Mouse (Mus musculus): ENCODE results near the gene Mknk2. TPM values are rescaled to one million over a fixed set of nuclear protein-coding genes. Genes with fewer than 3 reads are reported as not detected.

Gene Mknk2
- polyA plus RNA-seq, 1 experiment from 2014 or later = 71.3 TPM

- Histone ChIP-seq H3K4me2 (replicated peaks; ENCODE audit: low read depth, low read length) (no peak overlapping the region), H3K4me1 (ENCODE audit: control insufficient read depth, insufficient read depth, low read length) (peaks cover 2% of the 10 kb centered on the region; the same call in 1 of the 2 replicates), H3K9ac (replicated peaks; ENCODE audit: low read depth, low read length) (no peak overlapping the region), H3K4me3 (ENCODE audit: low read depth, low read length) (no peak overlapping the region), H3K9me3 (ENCODE audit: control insufficient read depth, low read depth, low read length) (no peaks in the 10 kb centered on the region), H3K36me3 (ENCODE audit: control insufficient read depth, insufficient read depth, low read length) (peaks cover 21% of the 10 kb centered on the region; the same call in 1 of the 2 replicates), H3K27me3 (ENCODE audit: control insufficient read depth, insufficient read depth, low read length) (no peaks in the 10 kb centered on the region), H3K27ac (ENCODE audit: low read length) (no peak overlapping the region)
- ATAC-seq (ENCODE audit: insufficient number of reproducible peaks, insufficient read depth, low FRiP score, low read depth) = 0 out of 2 replicates have a peak, but pooled peaks have one; percentile 38
- WGBS = 62% methylated on average over 6 of the region's 6 CpGs
Observed at GRCm38 (mm10) chr10:80684214-80684613, 6.3 kb upstream of the Mknk2 start.

- ATAC-seq (ENCODE audit: insufficient number of reproducible peaks, insufficient read depth, low FRiP score, low read depth) = no peak
- 97% methylated on average over 1 of the region's 1 CpGs for WGBS
Observed at GRCm38 (mm10) chr10:80683647-80684046, 5.7 kb upstream of the Mknk2 start.

GRCm38 (mm10) chr10:80682003-80682402, 4.1 kb upstream of the Mknk2 start:
- 95% methylated on average over 6 of the region's 6 CpGs for WGBS
- H3K4me3 ChIP-seq (ENCODE audit: low read depth, low read length) = no peak overlapping the region
- H3K27ac ChIP-seq (ENCODE audit: low read length) = no peak overlapping the region
- no peak for ATAC-seq (ENCODE audit: insufficient number of reproducible peaks, insufficient read depth, low FRiP score, low read depth)
- no peaks in the 10 kb centered on the region for H3K27me3 ChIP-seq (ENCODE audit: control insufficient read depth, insufficient read depth, low read length)
- no peaks in the 10 kb centered on the region for H3K9me3 ChIP-seq (ENCODE audit: control insufficient read depth, low read depth, low read length)
- H3K4me2 ChIP-seq (replicated peaks; ENCODE audit: low read depth, low read length) = no peak overlapping the region
- H3K36me3 ChIP-seq (ENCODE audit: control insufficient read depth, insufficient read depth, low read length) = peaks cover 17% of the 10 kb centered on the region; the same call in 1 of the 2 replicates
- no peak overlapping the region for H3K9ac ChIP-seq (replicated peaks; ENCODE audit: low read depth, low read length)
- H3K4me1 ChIP-seq (ENCODE audit: control insufficient read depth, insufficient read depth, low read length) = peaks cover 24% of the 10 kb centered on the region

More at GRCm38 (mm10) chr10:80683647-80684046, 5.7 kb upstream of the Mknk2 start:
- peaks cover 21% of the 10 kb centered on the region; the same call in 1 of the 2 replicates for H3K36me3 ChIP-seq (ENCODE audit: control insufficient read depth, insufficient read depth, low read length)
- no peaks in the 10 kb centered on the region for H3K9me3 ChIP-seq (ENCODE audit: control insufficient read depth, low read depth, low read length)
- H3K27me3 ChIP-seq (ENCODE audit: control insufficient read depth, insufficient read depth, low read length) = no peaks in the 10 kb centered on the region
- peaks cover 8% of the 10 kb centered on the region; the same call in 1 of the 2 replicates for H3K4me1 ChIP-seq (ENCODE audit: control insufficient read depth, insufficient read depth, low read length)
- no peak overlapping the region for H3K4me3 ChIP-seq (ENCODE audit: low read depth, low read length)
- no peak overlapping the region for H3K27ac ChIP-seq (ENCODE audit: low read length)
- H3K4me2 ChIP-seq (replicated peaks; ENCODE audit: low read depth, low read length) = no peak overlapping the region
- H3K9ac ChIP-seq (replicated peaks; ENCODE audit: low read depth, low read length) = no peak overlapping the region

DNA sequence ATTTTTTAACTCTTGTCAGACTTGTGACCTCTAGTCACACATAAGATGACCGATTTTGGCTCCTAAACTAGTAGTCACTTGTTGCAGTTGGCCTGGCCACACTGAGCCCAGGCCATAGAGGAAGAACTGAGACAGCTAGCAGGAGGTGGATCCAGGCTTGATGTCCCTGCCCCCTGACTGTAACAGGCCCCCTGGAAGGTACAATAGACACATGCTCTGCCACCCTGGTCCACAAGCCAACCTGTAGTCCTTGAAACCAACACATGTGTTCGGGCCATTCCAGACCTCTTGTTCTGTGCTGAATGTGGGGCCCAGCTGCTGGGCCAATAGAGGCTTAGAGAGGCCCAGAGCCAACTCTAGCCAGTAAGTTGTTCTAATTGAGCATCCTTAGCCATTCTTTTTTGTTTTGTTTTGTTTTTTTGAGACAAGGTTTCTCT, 2.4 kb upstream of the Mknk2 start:
- Histone ChIP-seq H3K36me3 (ENCODE audit: control insufficient read depth, insufficient read depth, low read length) (no peaks in the 10 kb centered on the region; the same call in 1 of the 2 replicates), H3K4me3 (ENCODE audit: low read depth, low read length) (no peak overlapping the region), H3K9ac (replicated peaks; ENCODE audit: low read depth, low read length) (no peak overlapping the region), H3K27me3 (ENCODE audit: control insufficient read depth, insufficient read depth, low read length) (no peaks in the 10 kb centered on the region), H3K27ac (ENCODE audit: low read length) (no peak overlapping the region), H3K4me1 (ENCODE audit: control insufficient read depth, insufficient read depth, low read length) (peaks cover 25% of the 10 kb centered on the region), H3K9me3 (ENCODE audit: control insufficient read depth, low read depth, low read length) (no peaks in the 10 kb centered on the region), H3K4me2 (replicated peaks; ENCODE audit: low read depth, low read length) (no peak overlapping the region)
- ATAC-seq (ENCODE audit: insufficient number of reproducible peaks, insufficient read depth, low FRiP score, low read depth) = no peak
- WGBS = 80% methylated on average over 2 of the region's 2 CpGs

GRCm38 (mm10) chr10:80679556-80680259, 1.8 kb upstream of the Mknk2 start:
- no peak for ATAC-seq (ENCODE audit: insufficient number of reproducible peaks, insufficient read depth, low FRiP score, low read depth)
- Histone ChIP-seq H3K27me3 (ENCODE audit: control insufficient read depth, insufficient read depth, low read length) (no peaks in the 10 kb centered on the region), H3K9me3 (ENCODE audit: control insufficient read depth, low read depth, low read length) (no peaks in the 10 kb centered on the region), H3K27ac (ENCODE audit: low read length) (no peak overlapping the region; the same call in 1 of the 2 replicates), H3K4me2 (replicated peaks; ENCODE audit: low read depth, low read length) (no peak overlapping the region), H3K4me3 (ENCODE audit: low read depth, low read length) (no peak overlapping the region), H3K4me1 (ENCODE audit: control insufficient read depth, insufficient read depth, low read length) (peaks cover 30% of the 10 kb centered on the region), H3K36me3 (ENCODE audit: control insufficient read depth, insufficient read depth, low read length) (no peaks in the 10 kb centered on the region; the same call in 1 of the 2 replicates), H3K9ac (replicated peaks; ENCODE audit: low read depth, low read length) (no peak overlapping the region; the same call in 1 of the 2 replicates)
- 59% methylated on average over 9 of the region's 9 CpGs for WGBS

DNA sequence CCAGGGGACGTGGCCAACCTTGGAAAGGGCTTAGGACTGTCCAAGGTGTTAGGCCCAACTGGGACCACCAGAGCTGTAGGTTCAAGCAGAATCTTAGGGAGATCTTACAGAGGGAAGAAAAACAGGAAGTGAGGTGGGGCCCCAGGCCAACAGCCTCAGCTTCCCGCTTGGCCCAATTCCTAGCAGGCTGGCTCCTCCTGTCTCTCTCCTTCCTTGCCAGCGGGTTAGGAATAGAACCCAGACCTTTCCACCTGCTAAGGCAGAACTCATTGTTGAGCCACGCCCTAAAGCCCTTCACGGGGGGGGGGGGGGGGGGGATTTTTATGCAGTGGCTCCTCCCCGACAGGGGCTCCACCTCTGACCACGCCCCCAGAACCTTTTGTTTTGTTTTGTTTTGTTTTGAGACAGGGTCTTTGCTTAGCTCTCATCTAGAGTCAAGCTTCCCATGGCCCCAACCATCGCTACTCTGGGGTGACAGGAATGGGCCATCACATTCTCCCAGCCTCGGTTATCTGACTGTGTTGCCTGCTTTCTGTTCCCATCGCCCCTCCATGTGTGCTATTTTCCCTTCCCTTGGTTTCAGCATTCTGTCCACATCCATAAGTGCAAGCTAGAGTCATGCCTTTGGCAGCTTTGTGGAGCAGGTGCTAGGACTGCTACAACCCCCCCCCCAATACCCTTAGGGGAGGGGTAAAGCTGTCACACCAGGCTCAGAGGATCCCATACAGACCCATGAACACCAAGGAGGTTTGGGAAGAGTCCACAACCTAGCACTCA, 877 bp upstream of the Mknk2 start:
- 0 out of 2 replicates have a peak overlapping the region, but pooled peaks have one; percentile 18 for H3K9ac ChIP-seq (replicated peaks; ENCODE audit: low read depth, low read length)
- ATAC-seq (ENCODE audit: insufficient number of reproducible peaks, insufficient read depth, low FRiP score, low read depth) = no peak

GRCm38 (mm10) chr10:80677128-80677875, 610 bp downstream of the Mknk2 start:
- H3K4me3 ChIP-seq (ENCODE audit: low read depth, low read length) = peak overlapping the region; percentile 97
- peak overlapping the region; percentile 72 for H3K4me2 ChIP-seq (replicated peaks; ENCODE audit: low read depth, low read length)
- H3K27ac ChIP-seq (ENCODE audit: low read length) = peak overlapping the region; percentile 99
- H3K27me3 ChIP-seq (ENCODE audit: control insufficient read depth, insufficient read depth, low read length) = no peaks in the 10 kb centered on the region
- no peak for ATAC-seq (ENCODE audit: insufficient number of reproducible peaks, insufficient read depth, low FRiP score, low read depth)
- H3K9ac ChIP-seq (replicated peaks; ENCODE audit: low read depth, low read length) = peak overlapping the region; percentile 63
- WGBS = 24% methylated on average over 9 of the region's 9 CpGs
- peaks cover 46% of the 10 kb centered on the region for H3K4me1 ChIP-seq (ENCODE audit: control insufficient read depth, insufficient read depth, low read length)
- H3K36me3 ChIP-seq (ENCODE audit: control insufficient read depth, insufficient read depth, low read length) = peaks cover 7% of the 10 kb centered on the region
- no peaks in the 10 kb centered on the region for H3K9me3 ChIP-seq (ENCODE audit: control insufficient read depth, low read depth, low read length)

More for the DNA sequence above, 877 bp upstream of the Mknk2 start:
- Histone ChIP-seq H3K27ac (ENCODE audit: low read length) (peak overlapping the region; percentile 99), H3K4me3 (ENCODE audit: low read depth, low read length) (no peak overlapping the region), H3K4me1 (ENCODE audit: control insufficient read depth, insufficient read depth, low read length) (peaks cover 39% of the 10 kb centered on the region), H3K27me3 (ENCODE audit: control insufficient read depth, insufficient read depth, low read length) (no peaks in the 10 kb centered on the region), H3K9me3 (ENCODE audit: control insufficient read depth, low read depth, low read length) (no peaks in the 10 kb centered on the region), H3K4me2 (replicated peaks; ENCODE audit: low read depth, low read length) (peak overlapping the region; percentile 72; the same call in 1 of the 2 replicates), H3K36me3 (ENCODE audit: control insufficient read depth, insufficient read depth, low read length) (peaks cover 3% of the 10 kb centered on the region)
- WGBS = 53% methylated on average over 8 of the region's 10 CpGs

All from stomach, embryonic 14.5 days (tissue).